Mouse (Mus musculus): ENCODE data around the gene Lipt2. TPM values are rescaled to one million over a fixed set of nuclear protein-coding genes. Genes with fewer than 3 reads are reported as not detected.

Gene Lipt2
- total RNA-seq, 1 experiment, result 6.2 TPM

GRCm38 (mm10) chr7:100125166-100125565 lies 33.9 kb upstream of the Lipt2 start:
- in situ Hi-C loops (cut with MboI; ENCODE audit: low sequenced_read_pairs in 2 of 2, unreplicated experiment in 2 of 2), result no loop called here
- DNase-seq (ENCODE audit: low read depth, low spot score), result no peak
- Histone ChIP-seq H3K36me3 (ENCODE audit: control insufficient read depth, insufficient read depth, low read length, poor library complexity, severe bottlenecking) (no peaks in the 10 kb centered on the region), H3K9me3 (ENCODE audit: control insufficient read depth, insufficient read depth, low read depth, low read length) (no peaks in the 10 kb centered on the region), H3K4me1 (ENCODE audit: control insufficient read depth in 2 of 2, insufficient read depth in 2 of 2, low read length in 2 of 2, poor library complexity in 1 of 2) (peaks cover 0 to 2% of the 10 kb centered on the region in 2 experiments; a peak in 1 of 4 replicates), H3K27ac (ENCODE audit: insufficient read depth, low read depth, low read length, poor library complexity, severe bottlenecking) (no peak overlapping the region), H3K9ac (ENCODE audit: insufficient read depth, low read depth, low read length, poor library complexity, severe bottlenecking) (no peak overlapping the region), H3K4me3 (ENCODE audit: insufficient read depth in 1 of 2, low read depth in 1 of 2, low read length in 2 of 2, poor library complexity in 1 of 2, severe bottlenecking in 1 of 2) (no peak overlapping the region)
- TF ChIP-seq MAFK (IDR thresholded peaks at IDR 0.05; ENCODE audit: insufficient read depth, low read depth, low read length) (no peak), ZNF384 (IDR thresholded peaks at IDR 0.05; ENCODE audit: low read depth, low read length) (no peak), ZC3H11A (IDR thresholded peaks at IDR 0.05; ENCODE audit: borderline replicate concordance, low read depth, low read length) (no peak)

GRCm38 (mm10) chr7:100126514-100126913 lies 32.6 kb upstream of the Lipt2 start:
- H3K4me3 ChIP-seq (ENCODE audit: insufficient read depth in 1 of 2, low read depth in 1 of 2, low read length in 2 of 2, poor library complexity in 1 of 2, severe bottlenecking in 1 of 2), result no peak overlapping the region
- in situ Hi-C loops (cut with MboI; ENCODE audit: low sequenced_read_pairs in 2 of 2, unreplicated experiment in 2 of 2), result no loop called here
- no peak overlapping the region for H3K9ac ChIP-seq (ENCODE audit: insufficient read depth, low read depth, low read length, poor library complexity, severe bottlenecking)
- H3K9me3 ChIP-seq (ENCODE audit: control insufficient read depth, insufficient read depth, low read depth, low read length), result no peaks in the 10 kb centered on the region
- no peaks in the 10 kb centered on the region for H3K36me3 ChIP-seq (ENCODE audit: control insufficient read depth, insufficient read depth, low read length, poor library complexity, severe bottlenecking)
- H3K27ac ChIP-seq (ENCODE audit: insufficient read depth, low read depth, low read length, poor library complexity, severe bottlenecking), result no peak overlapping the region
- no peak for DNase-seq (ENCODE audit: low read depth, low spot score)
- H3K4me1 ChIP-seq (ENCODE audit: control insufficient read depth in 2 of 2, insufficient read depth in 2 of 2, low read length in 2 of 2, poor library complexity in 1 of 2), result no peaks in the 10 kb centered on the region
- TF ChIP-seq MAFK (IDR thresholded peaks at IDR 0.05; ENCODE audit: insufficient read depth, low read depth, low read length) (no peak), HCFC1 (IDR thresholded peaks at IDR 0.05; ENCODE audit: borderline replicate concordance, insufficient read depth, low read length) (no peak)

- Histone ChIP-seq H3K9me3 (ENCODE audit: control insufficient read depth, insufficient read depth, low read depth, low read length) (no peaks in the 10 kb centered on the region), H3K4me1 (ENCODE audit: control insufficient read depth in 2 of 2, insufficient read depth in 2 of 2, low read length in 2 of 2, poor library complexity in 1 of 2) (no peaks in the 10 kb centered on the region), H3K27ac (ENCODE audit: insufficient read depth, low read depth, low read length, poor library complexity, severe bottlenecking) (no peak overlapping the region), H3K36me3 (ENCODE audit: control insufficient read depth, insufficient read depth, low read length, poor library complexity, severe bottlenecking) (no peaks in the 10 kb centered on the region), H3K4me3 (ENCODE audit: insufficient read depth in 1 of 2, low read depth in 1 of 2, low read length in 2 of 2, poor library complexity in 1 of 2, severe bottlenecking in 1 of 2) (no peak overlapping the region), H3K9ac (ENCODE audit: insufficient read depth, low read depth, low read length, poor library complexity, severe bottlenecking) (no peak overlapping the region)
- in situ Hi-C loops (cut with MboI; ENCODE audit: low sequenced_read_pairs in 2 of 2, unreplicated experiment in 2 of 2), result no loop called here
- DNase-seq (ENCODE audit: low read depth, low spot score), result no peak
- TF ChIP-seq ZC3H11A (IDR thresholded peaks at IDR 0.05; ENCODE audit: borderline replicate concordance, low read depth, low read length) (no peak), MAFK (IDR thresholded peaks at IDR 0.05; ENCODE audit: insufficient read depth, low read depth, low read length) (no peak), HCFC1 (IDR thresholded peaks at IDR 0.05; ENCODE audit: borderline replicate concordance, insufficient read depth, low read length) (no peak), CHD2 (IDR thresholded peaks at IDR 0.05; ENCODE audit: low read depth, low read length) (no peak), ZNF384 (IDR thresholded peaks at IDR 0.05; ENCODE audit: low read depth, low read length) (no peak)
These were observed 30.6 kb upstream of the Lipt2 start for GRCm38 (mm10) chr7:100128262-100129041.

GRCm38 (mm10) chr7:100130592-100130991 lies 28.5 kb upstream of the Lipt2 start:
- no peaks in the 10 kb centered on the region for H3K9me3 ChIP-seq (ENCODE audit: control insufficient read depth, insufficient read depth, low read depth, low read length)
- TF ChIP-seq ZC3H11A (IDR thresholded peaks at IDR 0.05; ENCODE audit: borderline replicate concordance, low read depth, low read length), result no peak
- no peak for TF ChIP-seq CHD2 (IDR thresholded peaks at IDR 0.05; ENCODE audit: low read depth, low read length)
- TF ChIP-seq MAFK (IDR thresholded peaks at IDR 0.05; ENCODE audit: insufficient read depth, low read depth, low read length), result no peak
- TF ChIP-seq HCFC1 (IDR thresholded peaks at IDR 0.05; ENCODE audit: borderline replicate concordance, insufficient read depth, low read length), result no peak
- TF ChIP-seq ZNF384 (IDR thresholded peaks at IDR 0.05; ENCODE audit: low read depth, low read length), result no peak
- H3K27ac ChIP-seq (ENCODE audit: insufficient read depth, low read depth, low read length, poor library complexity, severe bottlenecking), result no peak overlapping the region
- H3K4me3 ChIP-seq (ENCODE audit: insufficient read depth in 1 of 2, low read depth in 1 of 2, low read length in 2 of 2, poor library complexity in 1 of 2, severe bottlenecking in 1 of 2), result no peak overlapping the region
- no peaks in the 10 kb centered on the region for H3K4me1 ChIP-seq (ENCODE audit: control insufficient read depth in 2 of 2, insufficient read depth in 2 of 2, low read length in 2 of 2, poor library complexity in 1 of 2)
- no peaks in the 10 kb centered on the region for H3K36me3 ChIP-seq (ENCODE audit: control insufficient read depth, insufficient read depth, low read length, poor library complexity, severe bottlenecking)
- H3K9ac ChIP-seq (ENCODE audit: insufficient read depth, low read depth, low read length, poor library complexity, severe bottlenecking), result no peak overlapping the region
- in situ Hi-C loops (cut with MboI; ENCODE audit: low sequenced_read_pairs in 2 of 2, unreplicated experiment in 2 of 2), result no loop called here
- DNase-seq (ENCODE audit: low read depth, low spot score), result no peak

- in situ Hi-C loops (cut with MboI; ENCODE audit: low sequenced_read_pairs in 2 of 2, unreplicated experiment in 2 of 2), result no loop called here
- Histone ChIP-seq H3K4me3 (ENCODE audit: insufficient read depth in 1 of 2, low read depth in 1 of 2, low read length in 2 of 2, poor library complexity in 1 of 2, severe bottlenecking in 1 of 2) (no peak overlapping the region), H3K9me3 (ENCODE audit: control insufficient read depth, insufficient read depth, low read depth, low read length) (no peaks in the 10 kb centered on the region), H3K36me3 (ENCODE audit: control insufficient read depth, insufficient read depth, low read length, poor library complexity, severe bottlenecking) (no peaks in the 10 kb centered on the region), H3K27ac (ENCODE audit: insufficient read depth, low read depth, low read length, poor library complexity, severe bottlenecking) (no peak overlapping the region), H3K9ac (ENCODE audit: insufficient read depth, low read depth, low read length, poor library complexity, severe bottlenecking) (no peak overlapping the region), H3K4me1 (ENCODE audit: control insufficient read depth in 2 of 2, insufficient read depth in 2 of 2, low read length in 2 of 2, poor library complexity in 1 of 2) (no peaks in the 10 kb centered on the region)
- DNase-seq (ENCODE audit: low read depth, low spot score), result no peak
- TF ChIP-seq ZC3H11A (IDR thresholded peaks at IDR 0.05; ENCODE audit: borderline replicate concordance, low read depth, low read length) (no peak), ZNF384 (IDR thresholded peaks at IDR 0.05; ENCODE audit: low read depth, low read length) (no peak)
These were observed 26.7 kb upstream of the Lipt2 start for GRCm38 (mm10) chr7:100132379-100132778.

All from ES-E14 (cell line).